Mouse (Mus musculus) lung, adult 18-20 months (tissue): ENCODE results near the gene Zfp451.
"Not testable (repeated sequence)": the region's sequence is repeated elsewhere in the genome, so short reads cannot be mapped to it uniquely, and the experiment has no call there.

ENCODE experiments used
- DNase-seq, 2 experiments: peaks; one replicate each; pipeline ENCODE4 v3.0.0; 2022; ENCODE audit warnings: mixed read lengths in 2 of 2

Zfp451 gene

DNA sequence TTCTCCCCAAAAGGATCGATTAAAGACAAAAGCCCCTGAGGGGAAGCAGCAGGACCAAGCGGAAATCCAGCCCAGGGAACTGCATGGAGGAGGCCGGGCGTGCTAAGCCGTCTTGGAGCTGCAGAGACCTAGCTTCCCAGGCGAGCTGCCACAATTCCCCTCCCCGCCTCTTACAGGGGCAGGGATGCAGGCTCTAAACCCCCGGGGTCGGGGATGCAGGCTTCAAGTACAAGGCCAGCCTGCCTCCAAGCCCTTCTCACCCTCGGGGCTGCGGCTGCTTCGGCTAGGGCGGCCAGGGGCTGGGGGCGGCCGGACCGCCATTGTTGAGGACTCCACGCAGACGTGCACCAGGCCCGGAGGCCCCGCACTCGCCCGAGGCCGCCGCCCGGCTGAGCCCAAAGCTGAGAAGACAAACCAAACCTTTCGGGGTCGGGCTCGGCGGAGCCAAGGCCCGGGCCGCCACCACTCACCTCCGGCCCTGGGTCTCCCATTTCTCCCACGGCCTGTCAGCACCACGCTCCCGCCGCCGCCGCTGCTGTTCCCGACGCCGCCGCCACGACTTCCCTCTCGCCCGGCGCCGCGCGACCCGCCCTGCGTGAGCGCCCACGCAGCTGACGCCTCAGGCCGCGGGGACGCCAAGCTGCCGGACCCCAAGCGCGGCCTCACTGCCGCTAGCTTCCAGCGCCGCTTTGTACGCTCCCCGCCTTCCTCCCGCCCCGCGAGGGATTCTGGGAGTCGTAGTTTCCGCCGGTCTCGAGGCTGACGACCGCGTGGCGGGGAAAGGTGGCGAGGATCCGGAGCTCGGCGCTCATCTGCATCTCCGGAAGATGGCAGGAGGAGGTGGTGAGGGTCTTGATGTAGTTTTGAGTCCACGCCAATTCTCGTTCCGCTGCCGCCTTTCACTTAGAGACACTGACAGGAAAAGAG is at the start of gene Zfp451:
Zfp451 (minus strand) TSS at position 728 of the 927 bp plus-strand sequence.
- peak; percentile 91 to 92 for DNase-seq

DNA sequence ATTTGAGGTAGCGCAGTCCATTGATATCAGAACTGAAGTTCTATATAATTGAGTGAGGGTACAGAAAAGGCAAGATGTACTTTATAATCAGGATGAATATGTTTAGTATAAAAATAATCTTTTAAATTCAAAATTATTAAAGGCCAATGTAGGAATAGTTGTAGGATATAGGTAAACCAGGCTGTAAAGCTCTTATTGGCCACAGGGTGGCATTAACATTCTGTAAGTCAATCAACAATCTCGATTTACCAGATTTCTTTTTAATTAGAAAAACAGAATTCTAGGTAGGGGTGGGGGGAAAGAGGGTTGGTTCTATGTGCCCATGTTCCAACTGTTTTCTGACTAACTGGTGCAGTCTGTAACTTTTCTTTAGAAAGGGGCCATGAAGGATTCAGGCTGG is 32.4 kb upstream of the Zfp451 start:
- no peak for DNase-seq

DNA sequence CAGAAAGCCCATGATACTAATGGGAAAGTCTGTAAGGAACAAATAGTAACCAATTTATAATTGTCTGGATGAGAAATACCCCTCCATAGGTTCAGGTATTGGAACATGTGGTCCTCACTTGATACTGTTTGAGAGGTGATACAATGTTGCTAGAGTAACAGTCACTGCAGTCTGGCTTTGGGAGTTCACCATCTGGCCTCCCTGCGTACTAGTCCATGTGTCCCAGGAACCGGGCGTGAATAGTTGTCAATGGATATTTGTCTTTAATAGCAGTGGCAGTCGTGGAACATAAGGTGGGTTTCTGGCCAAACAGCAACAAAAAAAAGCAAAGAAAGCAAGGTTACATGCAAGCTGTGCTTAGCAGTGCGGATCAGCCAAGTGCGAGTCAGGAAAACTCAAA is 29.4 kb upstream of the Zfp451 start:
- no peak for DNase-seq

DNA sequence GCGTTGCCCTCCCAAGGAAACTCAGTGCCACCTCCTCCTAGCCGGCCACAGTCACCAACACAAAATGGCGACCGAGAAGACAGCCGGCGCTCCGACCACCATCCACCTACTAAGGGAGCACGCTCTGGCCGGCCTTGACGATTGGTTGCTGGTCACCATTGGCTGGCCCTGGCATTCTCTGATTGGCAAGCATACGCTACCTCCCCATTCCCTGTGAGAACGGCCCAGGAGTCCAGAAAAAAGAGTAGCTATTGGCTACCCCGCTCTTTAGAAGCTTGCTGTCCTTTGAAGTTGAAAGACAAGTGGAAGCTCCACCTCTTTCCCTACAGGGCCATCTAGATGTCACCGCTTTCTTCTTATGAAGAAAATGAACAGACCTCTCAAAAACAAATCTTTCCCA is 24.6 kb upstream of the Zfp451 start:
- not testable (repeated sequence) for DNase-seq

DNA sequence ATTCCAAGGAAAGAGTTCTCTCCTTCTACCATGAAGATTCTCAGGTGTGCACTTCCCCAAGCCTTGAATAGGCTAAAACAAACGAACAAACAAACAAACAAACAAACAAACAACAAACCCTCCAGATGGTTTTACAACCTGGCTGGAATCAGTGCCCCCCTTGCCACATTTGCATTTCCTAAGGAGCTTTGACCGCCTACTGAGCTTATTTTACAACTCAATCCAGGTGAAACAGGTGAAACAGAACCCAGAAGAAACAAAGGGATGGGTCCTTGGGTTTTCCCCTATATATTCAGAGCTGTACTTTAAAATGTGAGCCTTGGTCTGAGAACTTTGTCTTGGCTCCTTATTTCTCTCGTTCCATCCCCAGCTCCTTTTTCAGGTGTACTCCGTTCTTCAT is 16.2 kb upstream of the Zfp451 start:
- DNase-seq, result no peak

DNA sequence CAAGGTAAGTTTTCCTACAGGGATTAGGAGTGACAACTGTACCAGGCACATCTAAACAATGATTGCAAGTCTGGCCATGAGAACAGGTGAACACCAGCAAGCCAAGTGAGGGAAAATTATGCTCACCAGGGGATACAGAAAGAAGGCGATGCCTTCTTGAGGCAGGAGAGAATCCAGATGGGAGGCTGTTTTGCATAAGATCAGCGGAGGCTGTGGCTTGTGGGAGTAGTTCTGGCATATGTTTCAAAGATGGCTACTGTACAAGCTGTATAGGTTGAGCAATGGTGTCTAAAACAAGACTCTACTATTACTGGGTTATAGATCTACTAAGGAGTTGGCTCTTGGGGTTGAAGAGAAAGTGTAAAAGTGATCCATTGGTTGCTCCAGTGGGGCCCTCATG is 3.5 kb upstream of the Zfp451 start:
- no peak for DNase-seq

DNA sequence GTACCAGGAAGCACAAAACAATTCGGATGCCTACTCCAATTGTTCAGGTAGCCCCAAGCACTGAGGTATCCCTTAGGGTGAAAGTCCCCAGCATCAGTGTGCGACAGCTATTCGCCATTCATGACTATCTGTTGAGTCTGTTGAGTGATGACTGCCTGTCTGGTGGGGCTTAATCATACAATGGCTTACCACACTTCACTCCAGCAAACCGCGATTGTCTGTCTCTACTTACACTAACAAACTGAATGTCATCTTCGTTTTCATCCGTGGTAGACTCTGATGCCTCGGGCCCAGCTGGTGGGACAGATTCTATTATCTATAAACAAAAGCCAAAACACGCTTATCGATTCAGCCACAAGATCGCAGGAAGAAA is 914 bp downstream of the Zfp451 start:
- DNase-seq, result no peak

DNA sequence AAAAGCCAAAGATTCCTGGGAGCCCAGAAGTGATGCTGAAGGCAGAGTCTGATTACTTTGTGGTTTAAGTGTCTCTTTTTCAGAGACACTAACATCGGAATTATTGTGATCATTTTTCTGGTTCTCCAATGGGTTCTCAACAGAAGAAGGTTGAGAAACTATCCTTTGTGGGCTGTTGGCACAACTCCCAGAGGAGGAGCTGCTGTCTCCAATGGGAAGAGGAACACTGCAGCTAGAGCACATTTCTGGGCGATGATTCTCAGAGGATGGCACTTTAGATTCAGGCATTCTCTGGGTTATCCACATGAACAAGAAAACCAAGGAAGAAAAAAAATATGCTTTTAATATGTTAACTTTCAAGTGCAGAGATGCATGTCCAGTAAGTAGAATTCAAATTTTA is 11.1 kb downstream of the Zfp451 start:
- peak in 1 of 2 experiments; percentile 9 for DNase-seq

DNA sequence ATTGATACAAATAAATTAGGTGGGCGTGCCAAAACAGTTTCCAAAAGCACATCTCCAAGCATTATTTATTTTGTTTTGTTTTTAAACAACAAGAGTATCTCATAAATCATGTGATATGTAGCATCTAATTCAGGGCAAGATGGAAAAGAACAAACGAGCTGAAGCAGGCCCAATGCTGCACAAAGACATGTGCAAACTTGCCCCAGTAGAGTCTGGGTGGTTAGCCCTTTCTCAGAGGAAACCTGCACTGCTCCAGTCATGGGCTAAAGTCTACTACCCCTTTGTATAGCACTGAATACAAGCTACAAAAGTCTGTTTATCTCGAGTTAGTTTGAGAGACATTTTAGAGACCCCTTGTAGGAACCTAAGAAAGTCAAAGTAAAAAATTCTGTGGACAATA is 14.8 kb downstream of the Zfp451 start:
- DNase-seq, result no peak

DNA sequence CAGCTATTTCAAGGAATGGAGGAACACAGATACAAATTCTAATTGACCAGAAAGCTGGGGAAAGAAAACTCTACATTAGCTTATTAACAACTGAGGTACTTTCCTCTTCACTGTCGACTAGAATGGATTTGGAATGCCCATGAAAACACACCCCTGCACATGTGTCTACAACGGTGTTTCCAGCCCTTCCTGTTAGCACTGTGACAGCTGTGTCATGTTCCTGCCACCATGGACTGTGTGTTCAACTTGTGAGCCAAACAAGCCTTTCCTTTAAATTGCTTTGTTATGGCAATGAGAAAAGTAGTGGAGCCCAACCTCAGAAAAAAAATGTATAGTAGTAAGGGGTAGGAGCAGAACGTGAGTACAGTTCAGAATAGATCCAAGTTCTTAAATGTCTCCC is 25.9 kb downstream of the Zfp451 start:
- DNase-seq, result peak; percentile 20 to 33

DNA sequence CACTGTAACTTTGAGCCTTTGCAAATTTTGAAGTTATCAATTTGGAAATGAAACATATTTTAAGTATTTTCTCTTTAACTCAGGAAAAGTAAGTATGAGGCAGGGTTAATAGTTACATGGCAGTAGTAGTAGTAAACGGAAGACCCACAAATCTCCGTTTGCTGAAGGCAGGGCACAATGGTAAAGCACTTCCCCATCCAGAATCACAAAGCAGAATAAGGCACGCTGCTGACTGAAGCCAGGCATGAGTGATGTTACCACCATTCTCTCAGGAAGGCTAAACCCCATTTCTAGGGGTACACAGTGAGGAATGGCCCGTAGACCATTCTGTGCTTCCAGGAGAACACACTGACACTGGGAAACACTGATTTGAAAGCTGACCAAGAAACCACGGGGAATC is 26.3 kb downstream of the Zfp451 start:
- no peak for DNase-seq

DNA sequence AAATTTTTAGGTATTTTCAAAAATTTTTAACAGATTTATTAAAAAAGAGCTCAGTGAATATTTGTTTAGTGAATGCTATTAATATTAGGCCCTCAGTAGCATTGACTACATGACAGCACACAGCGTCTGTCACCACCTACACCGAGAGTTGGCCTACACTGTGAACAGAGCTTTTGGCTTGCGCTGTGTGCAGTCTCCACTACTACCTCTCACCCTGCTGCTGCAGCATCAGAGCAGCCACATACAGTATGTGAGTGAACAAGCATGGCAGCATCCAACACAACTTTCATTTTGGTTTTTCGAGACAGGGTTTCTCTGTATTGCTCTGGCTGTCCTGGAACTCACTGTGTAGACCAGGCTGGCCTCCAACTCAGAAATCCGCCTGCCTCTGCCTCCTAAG is 29.8 kb downstream of the Zfp451 start:
- no peak for DNase-seq

DNA sequence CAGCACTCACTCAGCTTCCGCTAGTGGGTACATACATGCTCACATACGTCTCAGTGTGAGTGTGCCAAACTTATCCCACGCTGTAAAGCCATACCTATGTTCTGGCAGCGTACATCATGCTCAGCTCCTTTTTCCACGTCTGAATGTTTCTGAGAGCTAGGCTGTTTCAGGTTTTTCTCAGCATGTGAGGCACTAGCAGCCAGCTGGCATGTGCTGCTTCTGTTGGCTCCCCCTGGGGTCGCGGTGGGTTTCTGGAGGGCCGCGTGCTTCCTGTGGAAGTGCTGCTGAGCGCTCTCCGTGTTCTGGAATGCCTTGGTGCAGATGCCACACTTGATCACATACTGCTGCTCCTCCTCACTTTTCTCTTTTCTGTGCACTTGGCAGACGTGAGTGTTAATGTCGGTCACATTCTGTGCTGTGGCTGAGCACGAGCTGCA is 38.2 kb downstream of the Zfp451 start:
- DNase-seq, result no peak

DNA sequence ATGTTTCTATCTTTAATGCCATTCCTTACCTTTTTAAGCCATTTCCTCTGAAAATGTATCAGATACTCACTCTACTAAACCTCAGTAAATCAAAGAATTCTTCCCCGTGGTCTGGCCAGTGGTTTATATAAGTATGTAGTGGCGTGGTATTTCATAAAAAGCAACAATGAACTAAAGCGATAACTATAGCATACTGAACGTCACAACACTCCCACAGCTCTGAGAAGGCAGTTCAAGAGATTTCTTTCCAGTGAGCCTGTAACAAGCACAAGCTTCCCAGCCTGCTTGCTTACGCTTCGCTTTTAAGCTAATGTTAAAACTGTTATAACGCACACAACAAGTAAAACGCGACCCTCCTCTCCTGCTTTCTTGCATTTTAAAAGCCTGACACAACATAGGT is 42.3 kb downstream of the Zfp451 start:
- no peak for DNase-seq

DNA sequence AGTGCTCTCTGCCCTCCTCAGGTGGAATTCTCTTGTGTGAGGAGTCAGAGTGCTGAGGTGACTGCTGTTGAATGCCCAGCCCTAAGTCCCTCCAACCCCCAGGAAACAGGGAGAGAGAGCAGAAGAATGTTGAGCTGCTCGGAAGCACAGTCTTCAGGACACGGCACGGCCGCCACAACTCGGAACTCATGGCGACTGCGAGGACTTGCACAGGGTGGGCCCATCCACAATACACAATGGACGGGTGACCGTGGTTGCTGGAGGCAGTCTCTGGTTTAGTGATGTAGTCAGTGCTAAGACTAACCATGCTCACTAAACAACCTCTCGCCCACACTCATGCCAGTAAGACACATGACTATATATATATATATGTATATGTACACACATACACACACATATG is 42.8 kb downstream of the Zfp451 start:
- DNase-seq, result no peak

DNA sequence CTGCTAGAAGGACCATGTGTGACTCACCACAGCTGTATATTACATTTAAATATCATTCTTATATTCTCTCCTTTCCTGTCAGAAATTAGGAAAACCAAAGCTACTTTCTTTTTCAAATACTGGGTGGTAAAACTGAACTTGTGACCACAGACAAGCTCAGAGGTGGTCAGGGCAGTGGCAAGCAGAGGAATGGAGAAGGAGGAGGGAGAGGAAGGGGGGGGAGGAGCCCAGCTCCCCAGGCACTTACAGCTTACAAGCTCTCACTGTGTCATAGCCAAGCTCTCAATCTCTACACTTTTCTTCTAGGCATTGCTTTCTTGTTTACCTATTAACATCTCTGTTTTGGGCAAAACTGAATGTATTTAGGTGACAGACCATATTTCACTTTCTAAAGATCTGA is 45.6 kb downstream of the Zfp451 start:
- DNase-seq, result no peak

DNA sequence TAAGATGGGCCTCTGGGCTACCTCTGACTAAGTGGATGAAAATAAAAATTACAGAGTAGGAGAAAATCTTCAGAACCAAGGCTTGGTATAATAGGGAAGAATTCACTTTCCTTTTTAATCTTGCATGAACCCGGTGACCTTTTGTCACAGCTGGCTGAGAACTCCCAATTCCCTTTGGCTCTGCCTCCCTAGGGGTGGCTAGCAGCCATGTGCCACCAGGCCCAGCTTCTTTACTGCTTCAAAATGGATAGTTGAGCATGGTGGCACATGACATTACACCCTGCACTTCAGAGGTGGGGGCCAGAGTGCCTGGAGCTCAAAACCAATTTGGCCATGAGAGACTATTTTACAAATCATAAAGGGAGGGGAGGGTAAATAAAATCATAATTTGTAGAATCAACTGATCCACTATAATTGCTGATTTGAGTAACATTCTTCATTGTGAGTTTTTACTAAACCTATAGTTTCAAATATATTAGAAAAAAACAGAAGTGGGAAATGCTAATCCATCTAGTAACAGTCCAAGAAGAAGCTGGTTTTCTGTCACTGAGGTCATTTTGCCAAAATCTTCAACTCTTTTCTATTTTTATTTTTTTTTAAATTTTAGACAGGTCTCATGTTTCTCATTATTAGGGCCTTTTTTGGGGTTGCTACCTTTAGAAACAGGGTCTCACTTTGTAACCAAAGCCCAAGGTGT is 46.2 kb downstream of the Zfp451 start:
- no peak for DNase-seq

DNA sequence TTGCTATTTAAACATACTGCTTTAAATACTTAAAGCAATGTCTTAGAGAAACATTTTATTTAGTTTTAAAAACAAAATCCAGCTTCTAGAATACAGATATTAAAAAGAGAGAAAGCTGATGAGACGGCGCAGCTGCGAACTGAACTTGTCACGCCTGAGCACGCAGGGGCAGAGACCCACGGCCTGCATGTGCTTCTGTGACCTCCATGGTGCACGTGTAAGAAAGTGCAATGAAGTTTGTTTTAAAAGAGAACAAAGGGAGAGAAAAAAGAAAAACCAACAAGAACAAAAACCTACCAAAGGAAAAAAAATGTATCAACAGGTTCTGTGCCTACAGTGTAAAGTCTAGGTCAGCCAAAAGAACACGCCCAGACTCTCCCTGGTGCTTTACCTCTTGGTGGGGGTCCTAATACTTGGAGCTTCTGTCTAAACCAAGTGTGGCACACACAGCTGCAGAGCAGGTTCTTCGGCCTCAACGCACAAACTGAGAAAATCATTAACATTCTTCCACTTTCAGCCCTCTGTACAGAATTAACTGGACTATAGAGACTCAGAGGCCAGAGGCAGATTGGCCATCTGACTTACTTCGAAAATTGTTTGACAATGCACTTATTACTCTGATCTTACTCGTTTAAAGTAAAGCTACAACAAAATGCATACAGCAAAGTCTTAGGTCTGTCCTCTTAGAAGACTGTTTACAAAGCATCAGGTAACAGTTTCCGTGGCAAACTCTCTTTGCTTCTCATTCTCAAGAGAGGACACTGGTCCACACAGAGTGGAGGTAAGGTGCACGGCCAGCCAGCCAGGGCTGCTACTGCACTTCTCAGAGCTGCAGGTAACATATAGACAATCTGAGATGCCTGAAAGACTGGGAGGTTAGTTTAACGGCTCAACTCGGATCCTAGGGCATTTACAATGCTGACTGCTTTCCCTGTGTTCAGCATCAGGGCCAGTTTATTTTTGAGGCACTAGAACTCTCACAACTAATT is 47.6 kb downstream of the Zfp451 start:
- no peak for DNase-seq

DNA sequence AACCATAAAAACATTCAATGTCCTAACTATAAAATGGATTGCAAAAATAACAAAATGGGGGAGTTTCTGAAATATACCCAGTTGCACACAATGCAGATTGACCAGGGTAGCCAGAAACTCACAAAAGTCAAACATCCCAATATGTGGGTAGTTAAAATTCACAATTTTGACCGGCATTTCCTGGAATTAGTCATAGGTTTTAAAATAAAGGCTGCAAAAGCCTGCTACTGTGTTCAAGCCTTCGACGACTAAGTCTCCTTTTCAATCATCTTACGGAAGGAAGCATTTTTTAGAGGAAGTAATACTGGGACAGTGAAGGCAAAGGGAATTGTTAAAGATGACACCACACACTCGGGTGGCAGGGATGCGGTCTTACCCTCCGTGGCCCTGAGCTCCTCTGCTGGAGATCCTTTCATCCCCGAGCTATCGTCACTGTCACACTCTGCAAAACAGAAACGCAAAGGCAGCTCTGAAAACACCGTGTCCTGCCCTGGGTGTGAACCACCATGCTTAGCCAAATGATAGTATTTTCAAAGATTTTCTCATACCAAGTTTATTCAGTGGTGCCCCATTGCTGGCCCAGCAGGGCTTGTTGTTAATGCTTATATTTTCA is 48.8 kb downstream of the Zfp451 start:
- DNase-seq, result no peak

DNA sequence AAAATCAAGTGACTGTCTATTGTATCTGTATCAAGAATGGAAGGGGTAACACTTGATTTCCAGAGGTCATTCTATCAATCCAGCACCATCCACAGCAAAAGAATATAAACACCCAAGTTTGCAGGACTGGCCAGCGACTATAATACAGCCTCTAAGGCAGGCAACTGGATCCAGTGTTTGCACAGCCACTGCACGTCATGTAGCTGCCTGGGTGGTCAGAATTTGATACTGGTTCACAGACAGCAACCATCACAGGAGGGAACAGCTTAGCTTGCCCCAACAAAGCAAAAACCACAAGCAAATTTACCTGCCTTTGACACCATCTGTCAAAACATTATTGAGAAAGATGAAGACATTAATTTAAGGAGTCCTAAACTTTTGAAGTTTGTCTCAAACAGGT is 50.6 kb downstream of the Zfp451 start:
- no peak for DNase-seq

DNA sequence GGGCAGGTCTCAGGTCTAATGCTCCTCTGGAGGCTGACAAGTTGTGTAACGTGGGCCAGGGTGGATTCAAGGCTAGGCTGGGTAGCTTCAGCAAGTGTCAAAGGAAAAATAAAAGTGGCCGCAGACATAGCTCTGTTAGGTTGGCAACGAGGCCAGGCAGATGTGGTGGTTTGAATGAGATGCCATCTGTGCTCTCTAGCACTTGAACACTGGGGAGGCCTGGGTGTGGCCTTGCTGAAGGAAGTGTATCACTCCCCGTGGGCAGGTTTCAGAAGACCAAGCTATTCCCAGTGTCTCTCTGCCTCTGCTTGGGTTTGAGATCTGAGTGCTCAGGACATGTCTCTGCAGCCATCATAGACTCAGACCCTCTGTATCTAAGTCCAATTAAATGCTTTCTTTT is 55.9 kb downstream of the Zfp451 start:
- DNase-seq, result no peak

DNA sequence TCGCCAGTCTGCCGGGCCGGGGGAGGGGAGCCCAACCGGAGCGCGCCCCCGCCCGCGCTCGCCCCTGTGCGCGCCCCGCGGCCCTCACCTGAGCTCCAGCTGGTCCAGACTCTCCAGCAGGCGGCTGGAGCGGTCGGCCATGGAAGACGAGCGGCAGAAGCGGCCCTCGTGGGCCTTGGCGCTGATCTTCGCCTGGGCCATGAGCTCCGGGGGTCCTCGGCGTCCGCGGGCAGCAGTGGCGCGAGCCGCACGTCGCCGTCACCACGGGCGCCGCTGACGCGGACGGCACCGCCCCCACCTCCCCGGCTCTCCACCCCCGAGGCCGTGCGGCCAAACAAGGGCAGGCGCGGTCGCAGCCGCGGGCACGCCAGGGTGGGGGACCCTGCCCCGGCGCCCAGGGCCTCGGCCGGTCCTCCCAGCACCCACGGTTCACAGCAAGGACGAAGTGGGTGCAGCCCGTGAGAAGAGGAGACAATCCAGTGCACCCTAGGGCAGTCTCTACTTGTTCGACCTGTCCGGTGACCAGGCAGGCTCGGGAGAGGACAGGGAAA is 56.8 kb downstream of the Zfp451 start, which contains the start of gene Bag2:
Bag2 (minus strand) TSS at position 305 of the 551 bp plus-strand sequence.
- peak; percentile 59 to 72 for DNase-seq
